Mouse (Mus musculus) spleen, adult 12 weeks (tissue): ENCODE measurements around the gene Abl1.

Experiments
- DNase-seq: peaks from one replicate; pipeline ENCODE4 v3.0.0; 2022; ENCODE audit warnings: low spot score

Gene Abl1

DNA sequence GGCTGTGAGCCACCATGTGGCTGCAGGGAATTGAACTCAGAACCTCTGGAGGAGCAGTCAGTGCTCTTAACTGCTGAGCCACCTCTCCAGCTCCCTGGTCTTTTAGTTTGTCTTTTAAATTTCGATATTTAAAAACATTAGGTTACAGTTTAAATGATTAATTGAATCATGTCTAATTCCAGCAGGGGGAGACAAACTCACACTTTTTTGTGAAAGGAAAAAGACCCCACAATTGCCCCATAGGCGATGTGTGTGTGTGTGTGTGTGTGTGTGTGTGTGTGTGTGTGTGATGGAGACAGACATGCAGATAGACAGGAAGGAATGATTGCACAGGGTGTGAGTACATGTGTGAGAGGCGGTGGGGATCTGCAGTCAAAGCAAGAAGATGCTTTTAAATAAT, 100.1 kb downstream of the Abl1 start:
- no peak for DNase-seq

DNA sequence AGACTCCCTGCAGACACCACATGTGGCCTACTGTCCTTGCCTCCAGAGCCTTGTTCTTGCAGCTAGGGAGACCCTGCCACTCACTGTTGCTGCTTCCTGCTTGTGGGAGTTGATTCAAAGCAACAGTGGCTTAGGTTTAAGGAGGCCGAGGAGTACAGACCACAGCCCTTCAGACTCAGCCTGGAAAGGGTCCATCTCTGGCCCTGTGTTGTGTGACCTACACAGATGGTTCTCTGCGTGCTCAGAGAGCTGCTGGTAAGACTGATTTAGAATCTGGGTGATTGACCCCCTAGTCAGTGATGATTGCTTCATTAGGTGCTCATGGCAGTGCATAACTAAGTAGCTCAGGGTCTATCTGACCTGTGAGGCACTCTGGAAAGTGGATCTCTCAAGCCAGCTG, 101.0 kb downstream of the Abl1 start:
- no peak for DNase-seq

DNA sequence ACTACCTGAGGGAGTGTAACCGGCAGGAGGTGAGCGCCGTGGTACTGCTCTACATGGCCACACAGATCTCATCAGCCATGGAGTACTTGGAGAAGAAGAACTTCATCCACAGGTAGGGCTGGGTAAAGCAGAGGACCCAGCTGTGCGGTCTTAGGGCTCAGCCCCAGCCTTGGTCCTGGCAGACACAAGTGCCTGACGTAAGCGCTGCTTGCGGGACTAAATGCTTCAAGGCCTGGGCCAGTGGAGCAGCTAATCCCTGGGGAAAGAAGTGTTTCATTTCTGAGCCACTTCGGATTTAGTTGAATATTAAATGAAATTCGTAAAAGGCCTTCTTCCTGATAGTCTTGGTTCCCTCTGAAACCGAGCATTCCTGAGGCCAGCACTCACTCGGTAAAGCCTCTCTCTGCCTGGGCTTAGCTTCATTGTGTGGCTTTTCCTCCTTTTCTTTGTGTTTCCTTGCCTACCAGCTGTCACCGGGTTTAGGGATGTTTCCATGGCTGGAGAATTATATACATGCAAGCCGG, 102.6 kb downstream of the Abl1 start:
- DNase-seq: no peak

DNA sequence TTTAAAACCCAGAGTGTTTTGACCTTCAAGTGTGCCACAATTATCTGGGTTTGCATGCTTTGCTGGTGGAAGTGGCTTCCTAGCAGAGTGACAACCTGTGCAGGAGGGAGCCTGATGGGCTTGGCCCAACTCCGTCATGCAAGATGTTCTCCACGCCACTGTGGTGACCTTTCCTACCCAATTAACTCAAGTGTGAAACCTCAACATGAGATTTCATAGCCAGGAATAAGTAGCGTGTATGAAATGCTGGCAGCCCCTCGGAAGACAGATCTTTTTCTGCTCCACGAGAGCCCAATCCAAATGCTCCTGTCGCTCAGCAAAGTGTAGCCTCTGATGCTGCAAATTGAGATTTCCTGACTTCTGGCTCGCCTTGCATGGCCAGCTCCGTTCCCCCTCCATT, 103.1 kb downstream of the Abl1 start:
- DNase-seq: no peak

DNA sequence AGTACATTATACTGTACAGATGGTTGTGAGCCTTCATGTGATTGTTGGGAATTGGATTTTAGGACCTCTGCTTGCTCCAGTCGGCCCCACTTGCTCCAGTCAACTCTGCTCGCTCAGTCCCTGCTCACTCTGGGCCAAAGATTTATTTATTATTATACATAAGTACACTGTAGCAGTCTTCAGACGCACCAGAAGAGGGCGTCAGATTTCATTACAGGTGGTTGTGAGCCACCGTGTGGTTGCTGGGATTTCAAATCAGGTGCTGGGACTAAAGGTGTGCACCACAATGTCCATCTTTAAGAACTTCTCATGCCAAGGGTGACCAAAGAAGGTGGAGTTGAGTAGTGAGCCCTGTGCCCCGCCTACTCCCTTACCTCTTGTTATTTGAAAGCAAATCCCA, 104.4 kb downstream of the Abl1 start:
- no peak for DNase-seq

DNA sequence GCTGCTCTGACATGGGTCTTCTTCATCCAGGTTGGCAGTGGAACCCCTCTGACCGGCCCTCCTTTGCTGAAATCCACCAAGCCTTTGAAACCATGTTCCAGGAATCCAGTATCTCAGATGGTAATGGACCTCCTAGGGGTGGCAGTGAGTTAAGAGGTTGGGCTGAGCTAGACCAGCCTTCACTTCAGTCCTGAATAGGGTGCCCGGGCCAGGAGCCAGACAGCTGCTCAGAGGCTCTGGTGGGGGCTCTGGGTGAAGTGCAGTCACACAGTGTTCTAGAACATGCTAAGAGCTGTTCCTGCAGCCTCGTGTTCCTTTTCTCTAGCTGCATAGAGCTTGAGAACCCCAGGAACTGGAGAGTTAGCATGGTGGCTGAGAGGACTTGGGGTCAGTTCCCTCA, 108.8 kb downstream of the Abl1 start:
- DNase-seq: no peak

DNA sequence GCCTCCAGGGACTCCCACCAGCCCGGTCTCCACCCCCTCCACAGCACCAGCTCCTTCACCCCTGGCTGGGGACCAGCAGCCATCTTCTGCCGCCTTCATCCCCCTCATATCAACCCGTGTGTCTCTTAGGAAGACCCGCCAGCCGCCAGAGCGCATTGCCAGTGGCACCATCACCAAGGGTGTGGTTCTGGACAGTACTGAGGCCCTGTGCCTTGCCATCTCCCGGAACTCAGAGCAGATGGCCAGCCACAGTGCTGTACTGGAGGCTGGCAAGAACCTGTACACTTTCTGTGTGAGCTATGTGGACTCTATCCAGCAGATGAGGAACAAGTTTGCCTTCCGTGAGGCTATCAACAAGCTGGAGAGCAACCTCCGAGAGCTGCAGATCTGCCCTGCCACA, 113.2 kb downstream of the Abl1 start:
- no peak for DNase-seq

DNA sequence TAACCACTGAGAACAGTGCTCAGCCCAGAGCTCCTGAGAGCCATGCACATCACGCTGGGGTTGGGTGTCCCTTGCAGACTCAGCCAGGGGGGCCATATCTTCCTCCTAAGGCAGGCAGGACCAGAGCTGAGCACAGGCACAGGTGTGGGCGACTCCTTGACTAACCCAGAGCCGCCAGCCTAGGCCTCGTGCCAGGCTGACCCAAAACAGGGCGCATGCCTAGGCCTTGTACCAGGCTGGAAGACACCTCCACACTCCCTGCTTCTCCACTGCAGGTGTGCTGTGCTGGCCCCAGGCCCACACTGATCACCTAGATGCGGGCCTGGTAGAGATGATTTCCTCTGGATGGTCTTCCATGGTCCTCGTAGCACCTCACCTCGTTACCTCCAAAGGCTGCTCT, 114.6 kb downstream of the Abl1 start:
- no peak for DNase-seq

DNA sequence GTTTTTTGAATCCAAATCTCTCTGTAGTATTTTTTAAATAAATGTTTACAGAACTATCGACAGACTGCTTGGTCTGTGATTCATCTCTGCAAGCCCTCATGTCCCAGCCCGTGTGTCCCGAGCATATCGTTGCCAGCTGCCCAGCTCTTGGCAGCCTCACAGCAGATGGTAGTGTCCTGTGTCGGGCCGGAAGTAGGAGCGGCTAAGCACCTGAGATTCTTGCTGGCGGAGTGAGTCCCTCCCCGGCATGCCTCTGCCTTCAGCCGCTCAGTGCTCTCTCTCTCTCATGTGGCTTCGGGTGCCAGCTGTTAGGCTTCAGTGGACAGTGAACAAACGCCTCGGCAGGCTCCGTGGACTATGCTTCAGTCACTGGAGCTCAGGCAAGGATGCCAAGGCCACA, 115.3 kb downstream of the Abl1 start:
- DNase-seq: no peak

DNA sequence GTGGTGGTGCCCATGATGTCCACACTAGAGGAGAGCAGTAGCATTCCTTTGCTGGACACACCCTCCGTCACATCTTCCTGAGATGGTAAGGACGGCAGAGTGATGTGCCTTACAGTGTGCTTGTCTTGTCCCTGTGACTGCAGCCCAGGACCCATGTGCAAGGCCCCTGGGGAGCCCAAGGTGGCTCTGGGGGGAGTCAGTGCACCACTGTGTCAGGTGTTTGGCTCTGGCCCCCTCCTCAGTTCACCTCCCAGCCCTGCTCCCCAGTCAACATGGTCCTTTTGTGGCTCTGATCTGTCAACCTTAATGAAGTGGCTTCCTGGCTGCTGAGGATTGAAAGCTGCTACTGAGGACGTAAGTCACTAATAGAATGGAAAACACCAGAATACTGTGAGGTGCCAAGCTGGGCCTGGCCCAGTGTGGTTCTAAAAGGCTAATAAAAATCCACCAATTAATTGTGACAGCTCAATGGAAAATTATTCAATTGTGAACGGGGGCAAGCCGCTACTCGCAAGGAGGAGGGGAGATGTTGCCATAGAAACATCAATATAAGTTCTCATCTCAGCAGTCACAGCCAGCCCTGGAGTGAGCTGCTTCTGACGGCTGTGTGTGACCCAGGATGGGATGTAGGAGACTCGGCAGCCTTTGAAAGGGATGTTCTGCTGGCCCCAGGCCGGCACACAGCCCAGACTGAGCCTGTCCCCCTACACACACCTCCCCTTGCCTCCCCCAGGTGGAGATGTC, 118.6 kb downstream of the Abl1 start:
- no peak for DNase-seq

DNA sequence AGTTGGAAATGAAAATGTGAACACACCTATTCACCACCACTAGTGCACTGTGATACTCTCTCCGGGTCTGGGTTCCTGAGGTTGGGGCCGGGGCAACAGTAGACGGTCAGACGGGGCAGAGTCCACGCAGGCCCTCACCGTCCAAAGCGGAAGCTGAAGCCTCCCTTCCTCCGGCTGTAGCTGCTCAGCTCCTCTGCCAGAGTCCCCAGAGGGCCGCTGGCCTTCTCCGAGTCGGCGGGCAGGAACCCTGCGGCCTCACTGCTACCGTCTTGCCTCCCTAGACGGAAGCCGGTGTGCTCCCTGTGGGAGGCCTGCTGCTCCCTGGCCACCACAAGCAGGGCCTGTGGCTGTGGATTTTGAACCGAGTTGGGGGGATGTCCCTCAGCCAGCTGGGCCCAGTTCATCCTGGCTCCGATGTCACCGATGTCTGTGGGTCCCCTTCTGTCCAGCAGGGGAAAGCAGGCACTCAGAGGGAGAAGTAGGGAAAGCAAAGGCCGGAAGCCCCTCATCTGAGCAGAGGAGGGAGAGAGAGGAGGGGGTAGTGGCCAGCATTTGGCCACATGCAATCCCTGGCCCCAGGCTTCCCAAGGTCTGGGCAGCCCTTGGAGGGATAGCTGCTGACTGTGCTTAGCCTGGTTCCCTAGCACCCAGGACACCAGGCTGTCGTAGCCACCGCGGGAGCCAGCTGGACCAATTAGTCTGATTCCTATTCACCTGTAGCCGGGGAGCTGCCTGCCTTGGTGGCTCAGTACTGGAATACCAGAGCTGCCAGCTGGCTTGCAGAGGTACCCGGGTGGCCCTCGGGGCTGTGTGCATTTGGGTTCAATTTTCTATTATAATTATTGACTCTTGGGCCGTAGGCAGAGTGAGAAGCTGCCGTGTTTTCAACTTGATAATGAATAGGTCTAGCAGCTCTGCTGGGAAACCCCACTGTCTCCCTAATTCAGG, 120.5 kb downstream of the Abl1 start:
- DNase-seq: no peak

DNA sequence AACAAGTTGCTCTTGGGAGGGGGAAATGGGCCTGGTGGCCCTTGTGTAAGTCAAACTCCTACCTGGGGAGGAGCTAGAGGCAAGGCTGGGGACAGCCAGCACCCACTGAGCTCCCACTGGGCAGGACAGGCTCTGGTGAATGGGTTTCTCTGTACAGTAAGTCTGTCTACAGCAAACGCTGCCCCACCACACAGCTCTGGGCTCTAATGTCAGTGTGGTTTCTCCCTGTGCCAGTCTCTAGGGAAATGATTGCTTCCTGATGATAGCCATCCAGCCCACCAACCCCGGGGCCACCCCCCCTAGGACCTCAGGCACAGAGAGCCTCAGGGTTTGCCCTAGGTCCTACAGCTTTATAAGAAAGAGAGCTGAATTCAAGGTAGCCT, 121.2 kb downstream of the Abl1 start:
- DNase-seq: no peak

DNA sequence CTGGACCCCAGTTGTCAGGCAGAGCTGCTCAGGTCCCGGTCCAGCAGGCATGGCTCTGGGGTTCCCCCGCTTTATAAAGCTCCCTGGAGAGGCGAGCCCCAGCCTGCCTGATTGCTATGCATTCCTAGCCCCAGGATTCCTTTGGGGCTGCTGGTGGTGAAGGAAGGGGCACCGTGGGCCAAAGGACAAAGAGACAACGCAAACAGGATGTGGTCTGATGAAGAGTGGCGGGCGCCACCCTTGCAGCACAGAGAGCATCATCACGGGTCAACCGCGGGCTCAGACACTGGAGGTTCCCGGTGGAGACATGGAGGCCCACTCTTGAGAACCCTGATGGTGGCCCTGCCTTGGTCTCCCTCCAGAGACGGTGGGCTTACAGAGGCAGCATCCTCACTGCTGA, 122.3 kb downstream of the Abl1 start, which contains the start of gene Qrfp:
Gene Qrfp (minus strand): TSS at position 137 of the 400 bp plus-strand sequence.
- DNase-seq: no peak

DNA sequence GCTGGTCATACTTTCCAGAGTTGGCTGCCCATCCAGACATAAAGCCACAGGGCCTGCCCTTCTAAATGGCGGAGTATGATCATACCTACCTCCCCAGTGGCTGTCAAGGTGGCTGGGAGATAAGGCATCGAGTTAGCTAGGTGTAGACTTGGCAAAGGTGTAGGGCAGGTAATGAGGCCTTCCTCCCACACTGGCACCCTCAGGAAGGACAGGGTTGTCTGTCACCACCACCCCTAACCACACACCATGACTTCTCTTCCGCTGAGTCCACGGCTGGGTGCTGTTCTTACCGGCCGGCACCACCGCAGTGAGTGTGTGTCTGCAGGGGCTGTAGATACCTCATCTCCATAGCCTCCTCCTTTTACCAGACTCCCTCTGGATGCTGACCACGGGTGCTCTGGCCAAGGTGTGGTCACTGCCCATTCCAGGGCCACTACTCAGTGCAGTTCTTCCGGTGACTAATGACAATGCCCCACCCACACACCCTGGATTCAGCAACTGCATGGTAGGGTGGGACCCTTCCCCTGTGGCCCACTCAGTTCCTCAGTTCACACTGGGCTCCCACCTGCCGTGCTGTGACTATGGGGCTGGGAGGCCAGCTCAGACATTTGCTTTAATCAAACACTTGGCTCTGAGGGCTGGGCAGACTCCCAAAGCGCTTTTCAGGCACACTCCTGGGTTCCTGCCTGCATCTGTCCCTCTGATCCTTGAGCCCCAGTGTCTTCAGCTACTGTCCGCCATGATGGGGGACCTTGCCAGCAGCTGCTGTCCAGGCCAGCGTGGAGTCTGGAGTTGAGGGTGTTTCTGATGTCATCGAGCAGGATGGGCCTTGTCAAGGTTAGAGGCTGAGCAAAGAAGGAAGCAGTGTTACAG, 123.1 kb downstream of the Abl1 start:
- DNase-seq: no peak

DNA sequence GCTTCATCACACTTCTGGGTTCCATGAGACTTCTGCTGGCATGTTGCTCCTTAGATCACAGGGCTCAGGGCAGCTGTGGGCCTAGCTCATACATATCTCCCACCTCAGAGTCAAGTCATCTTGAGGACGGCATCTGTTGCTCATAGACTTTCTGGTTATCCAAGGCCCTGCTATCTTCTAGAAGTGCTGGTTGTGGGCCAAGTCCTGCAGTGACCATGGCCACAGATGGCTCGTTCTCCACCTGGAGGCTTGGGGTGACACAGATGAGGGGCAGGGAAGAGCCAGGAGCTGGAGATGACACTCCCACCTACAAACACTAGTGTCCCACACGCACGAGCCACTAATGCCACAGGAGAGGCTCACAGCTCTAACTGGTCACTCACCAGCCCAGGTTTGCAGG, 125.5 kb downstream of the Abl1 start:
- DNase-seq: no peak

DNA sequence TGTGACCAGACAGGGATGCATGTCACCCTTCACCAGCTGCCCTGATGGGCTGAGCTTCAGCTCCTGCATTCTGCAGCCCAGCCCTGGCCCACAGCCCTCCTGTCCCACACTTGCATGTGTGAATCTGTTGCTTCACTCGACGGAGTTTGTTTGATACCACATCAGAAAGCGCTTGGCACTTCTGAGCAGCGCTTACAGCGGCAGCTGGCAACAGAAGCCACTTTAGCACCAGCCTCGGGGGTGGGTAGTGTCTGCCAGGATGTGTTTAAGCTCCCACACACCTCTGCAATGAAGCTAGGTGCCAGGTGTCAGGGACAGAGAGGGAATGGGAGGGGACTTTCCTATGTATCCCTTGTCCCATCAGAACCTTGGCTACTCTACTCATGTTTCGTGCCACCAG, 126.5 kb downstream of the Abl1 start:
- no peak for DNase-seq

DNA sequence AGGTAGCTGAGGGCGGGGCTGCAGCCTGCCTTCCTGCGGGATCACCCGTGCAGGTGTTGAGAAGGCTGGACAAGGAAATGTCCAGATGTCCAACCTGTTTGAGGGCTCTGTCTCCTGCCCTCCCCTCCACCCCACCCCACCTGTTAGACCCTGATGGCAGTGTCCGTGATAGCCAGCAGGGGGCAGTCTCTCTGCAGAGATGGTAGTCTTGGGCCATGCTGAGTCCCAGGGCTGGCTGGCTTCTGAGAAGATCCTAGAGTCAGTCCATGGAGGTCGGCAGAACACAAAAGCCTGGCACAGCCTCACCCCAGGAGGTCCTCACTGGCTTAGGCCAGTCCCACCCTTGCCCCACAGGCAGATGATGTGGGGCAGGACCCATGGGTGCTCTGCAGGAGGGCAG, 127.2 kb downstream of the Abl1 start:
- DNase-seq: peak; percentile 50

DNA sequence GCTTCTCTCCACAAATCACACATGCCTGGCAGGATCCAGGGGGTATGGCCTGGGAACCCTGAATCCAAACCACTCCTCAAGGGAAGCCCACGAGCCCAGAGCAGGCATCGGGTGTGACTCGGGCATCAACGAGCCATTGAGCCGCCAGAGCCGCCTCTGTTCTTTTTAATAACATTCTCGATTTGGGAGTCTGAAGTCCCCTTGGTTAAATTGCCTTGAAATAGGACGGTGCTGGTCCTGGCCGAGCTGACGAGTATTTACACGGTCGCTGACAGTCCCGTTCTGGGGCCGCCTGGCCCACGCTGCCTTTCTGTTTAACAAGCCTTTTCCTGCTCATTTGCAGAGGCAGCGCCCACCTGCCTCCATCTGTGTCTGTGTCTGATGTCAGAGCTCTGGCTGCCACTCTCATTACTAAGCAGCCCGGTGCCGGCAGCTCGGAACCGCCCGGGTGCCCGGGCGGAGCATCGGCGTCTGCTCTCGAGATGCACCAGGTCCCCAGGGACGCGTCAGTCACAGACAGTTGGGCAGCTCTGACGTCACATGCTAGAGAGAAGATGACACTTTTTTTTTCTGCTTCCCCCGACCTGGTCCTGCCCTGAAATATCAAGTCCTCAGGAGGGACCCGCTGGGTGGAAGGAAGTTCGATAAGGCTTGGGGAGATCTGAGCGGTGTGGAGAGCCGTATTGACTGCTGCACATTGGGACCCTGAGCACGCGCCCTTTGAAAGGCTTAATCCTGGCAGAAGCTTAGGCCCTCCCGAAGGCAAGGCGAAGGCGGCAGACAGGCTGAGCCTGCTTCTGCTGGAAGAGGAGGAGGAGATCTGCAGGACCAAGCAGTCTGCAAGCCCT, 134.6 kb downstream of the Abl1 start:
- peak; percentile 56 for DNase-seq

DNA sequence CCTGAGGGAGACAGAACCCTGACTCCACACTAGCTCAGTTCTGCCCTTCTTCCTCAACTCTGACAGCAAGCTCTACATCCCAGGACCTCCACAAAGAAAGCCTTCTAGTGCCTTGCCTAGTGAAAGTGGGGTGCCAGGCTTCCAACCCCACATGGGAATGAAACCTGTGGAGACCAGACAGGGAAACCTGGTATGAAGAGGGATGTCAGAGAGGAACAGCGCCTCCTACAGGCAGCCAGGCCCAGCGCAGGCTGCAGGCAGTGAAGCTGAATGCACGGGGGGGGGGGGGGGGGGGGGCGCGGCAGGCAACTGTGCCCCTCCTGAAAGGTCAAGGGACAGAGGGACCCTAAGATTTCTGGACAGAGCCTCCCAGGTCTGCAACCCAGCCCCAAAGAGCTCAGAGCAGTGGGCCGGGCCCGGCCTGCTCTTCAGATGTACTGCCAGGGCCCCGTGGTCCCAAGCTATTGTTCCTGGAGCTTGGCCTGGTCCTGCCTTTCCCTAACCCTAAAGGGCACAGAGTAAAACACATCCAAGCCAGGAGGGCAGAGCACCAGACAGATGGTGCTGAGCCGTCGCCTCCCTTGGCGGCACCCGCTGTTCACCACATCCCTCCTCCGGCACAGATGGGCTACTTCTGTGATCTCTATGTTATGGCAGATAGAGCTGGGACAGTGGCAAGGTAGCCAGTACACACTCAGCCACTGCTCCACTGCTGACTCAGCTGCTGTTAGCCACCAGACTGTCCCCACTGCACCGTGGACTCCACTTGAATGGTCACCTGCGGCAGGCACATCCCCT, 136.0 kb downstream of the Abl1 start:
- no peak for DNase-seq

DNA sequence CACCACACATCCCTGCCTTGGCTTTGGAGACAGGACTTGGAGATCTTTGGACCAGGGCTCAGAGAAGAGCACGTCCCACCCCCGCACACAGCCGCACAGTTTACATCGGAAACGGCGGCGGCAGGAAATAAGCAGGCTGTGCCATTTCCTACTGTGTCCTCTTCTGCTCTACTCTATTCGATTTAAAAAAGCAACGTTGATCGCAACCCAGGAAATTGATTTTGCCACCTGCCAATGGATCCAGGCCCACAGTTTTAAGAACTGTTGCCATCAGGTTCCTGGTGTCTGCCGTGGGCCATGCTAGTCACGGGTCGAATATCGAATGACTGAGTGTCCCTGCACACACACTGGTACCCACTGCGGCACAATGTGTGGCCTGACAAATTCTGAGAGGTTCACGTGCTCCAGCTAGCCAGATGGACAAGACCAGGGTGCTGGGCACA, 137.3 kb downstream of the Abl1 start:
- DNase-seq: no peak
